Mouse (Mus musculus) testis, adult 2 months (tissue): ENCODE results near the gene Sag.

Experiments used
- CTCF ChIP-seq: fragments of 200-500 bp; IDR thresholded peaks from 2 replicates; pipeline ENCODE4 v1.5.1; 2012; ENCODE audit warnings: low read depth, mild to moderate bottlenecking, inconsistent platforms, low read length, moderate library complexity; ENCODE audit not compliant: control insufficient read depth, insufficient read depth, insufficient replicate concordance
- POLR2A ChIP-seq: fragments of 200-500 bp; IDR thresholded peaks from 2 replicates; pipeline ENCODE4 v1.6.1; 2012; ENCODE audit warnings: low read depth, mild to moderate bottlenecking, inconsistent platforms, low read length, moderate library complexity; ENCODE audit not compliant: control insufficient read depth

GRCm38 (mm10) chr1:87849278-87849677 lies 45.8 kb downstream of the Sag start:
- no peak for TF ChIP-seq CTCF
- TF ChIP-seq POLR2A = no peak
